Mouse (Mus musculus): ENCODE measurements around the gene Max. TPM values are rescaled to one million over a fixed set of nuclear protein-coding genes. Genes with fewer than 3 reads are reported as not detected.

The Max gene
- polyA plus RNA-seq, 1 experiment from 2014 or later: 48.0 TPM

DNA sequence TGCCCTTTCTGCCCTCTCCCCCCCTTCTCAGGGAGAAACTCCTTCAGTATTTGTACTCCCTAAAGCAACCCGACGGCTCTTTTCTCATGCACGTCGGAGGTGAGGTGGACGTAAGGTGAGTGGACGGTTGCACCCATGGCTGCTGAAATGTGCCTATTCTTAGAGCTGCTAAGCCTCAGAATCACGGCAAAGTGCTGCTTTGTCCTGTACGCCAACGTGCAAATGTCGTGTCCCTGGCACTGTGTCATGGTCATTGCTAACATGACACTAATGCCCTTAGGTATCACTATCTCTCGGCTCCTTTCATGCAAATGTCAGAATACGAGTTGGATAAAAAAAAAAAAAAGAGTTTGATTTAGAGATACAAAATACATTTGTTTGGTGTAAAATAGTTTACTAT is 74.1 kb downstream of the Max start:
- H3K9ac ChIP-seq (replicated peaks; ENCODE audit: low read length): no peak overlapping the region
- H3K4me1 ChIP-seq (ENCODE audit: control insufficient read depth, insufficient read depth, low read length): no peaks in the 10 kb centered on the region
- ATAC-seq (replicated peaks; ENCODE audit: insufficient number of reproducible peaks, low FRiP score, low TSS enrichment, low read depth): no peak
- no peak overlapping the region for H3K27ac ChIP-seq (replicated peaks; ENCODE audit: low read depth, low read length)
- DNase-seq (ENCODE audit: low spot score): no peak
- H3K9me3 ChIP-seq (replicated peaks; ENCODE audit: control insufficient read depth, low read length): no peaks in the 10 kb centered on the region
- H3K4me2 ChIP-seq (ENCODE audit: low read depth, low read length): no peak overlapping the region
- no peaks in the 10 kb centered on the region for H3K27me3 ChIP-seq (ENCODE audit: control insufficient read depth, insufficient read depth, low read length)
- H3K4me3 ChIP-seq (ENCODE audit: low read depth, low read length): no peak overlapping the region
- H3K36me3 ChIP-seq (replicated peaks; ENCODE audit: control insufficient read depth, insufficient read depth, low read depth, low read length): no peaks in the 10 kb centered on the region
- WGBS: 93% methylated on average over 12 of the region's 12 CpGs

Other genes starting within 250 kb of the Max start
- 69.8 and 87.6 TPM in 2 replicates for gene Churc1, start 196.7 kb downstream of the Max start, polyA plus RNA-seq (2014; fragmentation: Nextera tagmentation; extraction: Ambion mirVana)
- gene Fntb, start 196.6 kb downstream of the Max start, polyA plus RNA-seq (2014; fragmentation: Nextera tagmentation; extraction: Ambion mirVana): 44.6 and 47.7 TPM in 2 replicates
- gene Gpx2, start 166.6 kb downstream of the Max start, polyA plus RNA-seq (2014; fragmentation: Nextera tagmentation; extraction: Ambion mirVana): 0.93 and 1.2 TPM in 2 replicates
- gene Rab15, start 139.3 kb downstream of the Max start, polyA plus RNA-seq (2014; fragmentation: Nextera tagmentation; extraction: Ambion mirVana): 11.5 and 14.3 TPM in 2 replicates

Data from embryonic facial prominence, embryonic 11.5 days (tissue).